Mouse (Mus musculus) cerebellum, adult 18-20 months (tissue): Measurements from ENCODE around the gene Glt28d2.
A peak's percentile ranks its signal among the peaks of the same experiment; 100 is the strongest.

Source experiments
- DNase-seq, 2 experiments: peaks; one replicate each; pipeline ENCODE4 v3.0.0; 2021

Glt28d2 gene

GRCm38 (mm10) chr3:85863996-85864395, 23.3 kb downstream of the Glt28d2 start:
- no peak for DNase-seq

GRCm38 (mm10) chr3:85862886-85863285, 24.4 kb downstream of the Glt28d2 start:
- DNase-seq, result no peak

- no peak for DNase-seq
Observed at GRCm38 (mm10) chr3:85860996-85861395, 26.3 kb downstream of the Glt28d2 start.

GRCm38 (mm10) chr3:85859311-85859710, 28.0 kb downstream of the Glt28d2 start:
- no peak for DNase-seq

- DNase-seq, result no peak
Observed at GRCm38 (mm10) chr3:85858140-85859135, 28.9 kb downstream of the Glt28d2 start.

GRCm38 (mm10) chr3:85857083-85857482, 30.2 kb downstream of the Glt28d2 start:
- DNase-seq, result no peak

- no peak for DNase-seq
Observed at GRCm38 (mm10) chr3:85855947-85856346, 31.4 kb downstream of the Glt28d2 start.

- no peak for DNase-seq
Observed at GRCm38 (mm10) chr3:85855043-85855442, 32.3 kb downstream of the Glt28d2 start.

- no peak for DNase-seq
Observed at GRCm38 (mm10) chr3:85854143-85854542, 33.2 kb downstream of the Glt28d2 start.

GRCm38 (mm10) chr3:85853715-85854114, 33.6 kb downstream of the Glt28d2 start:
- DNase-seq, result no peak

- DNase-seq, result no peak
Observed at GRCm38 (mm10) chr3:85850079-85850478, 37.2 kb downstream of the Glt28d2 start.

- DNase-seq, result no peak
Observed at GRCm38 (mm10) chr3:85846316-85846715, 41.0 kb downstream of the Glt28d2 start.

GRCm38 (mm10) chr3:85845341-85845740, 42.0 kb downstream of the Glt28d2 start:
- DNase-seq, result no peak

- no peak for DNase-seq
Observed at GRCm38 (mm10) chr3:85842881-85843218, 44.5 kb downstream of the Glt28d2 start.

- DNase-seq, result no peak
Observed at GRCm38 (mm10) chr3:85842177-85842880, 45.0 kb downstream of the Glt28d2 start.

GRCm38 (mm10) chr3:85841454-85842176, 45.7 kb downstream of the Glt28d2 start:
- no peak for DNase-seq

- DNase-seq, result no peak
Observed at GRCm38 (mm10) chr3:85833627-85834026, 53.7 kb downstream of the Glt28d2 start.

- DNase-seq, result no peak
Observed at GRCm38 (mm10) chr3:85832490-85833155, 54.7 kb downstream of the Glt28d2 start.

- DNase-seq, result no peak
Observed at GRCm38 (mm10) chr3:85831785-85832184, 55.5 kb downstream of the Glt28d2 start.

- peak; percentile 6 for DNase-seq
Observed at GRCm38 (mm10) chr3:85829047-85829446, 58.3 kb downstream of the Glt28d2 start.

- DNase-seq, result no peak
Observed at GRCm38 (mm10) chr3:85827815-85828214, 59.5 kb downstream of the Glt28d2 start.

- no peak for DNase-seq
Observed at GRCm38 (mm10) chr3:85827283-85827682, 60.0 kb downstream of the Glt28d2 start.
